Mouse (Mus musculus) cerebellum, adult 9-11 months (tissue): ENCODE measurements around the gene Fndc3a.
A peak's percentile ranks its signal among the peaks of the same experiment; 100 is the strongest.

Experiments used
- DNase-seq: peaks from one replicate; pipeline ENCODE4 v3.0.0; 2022

Gene Fndc3a

DNA sequence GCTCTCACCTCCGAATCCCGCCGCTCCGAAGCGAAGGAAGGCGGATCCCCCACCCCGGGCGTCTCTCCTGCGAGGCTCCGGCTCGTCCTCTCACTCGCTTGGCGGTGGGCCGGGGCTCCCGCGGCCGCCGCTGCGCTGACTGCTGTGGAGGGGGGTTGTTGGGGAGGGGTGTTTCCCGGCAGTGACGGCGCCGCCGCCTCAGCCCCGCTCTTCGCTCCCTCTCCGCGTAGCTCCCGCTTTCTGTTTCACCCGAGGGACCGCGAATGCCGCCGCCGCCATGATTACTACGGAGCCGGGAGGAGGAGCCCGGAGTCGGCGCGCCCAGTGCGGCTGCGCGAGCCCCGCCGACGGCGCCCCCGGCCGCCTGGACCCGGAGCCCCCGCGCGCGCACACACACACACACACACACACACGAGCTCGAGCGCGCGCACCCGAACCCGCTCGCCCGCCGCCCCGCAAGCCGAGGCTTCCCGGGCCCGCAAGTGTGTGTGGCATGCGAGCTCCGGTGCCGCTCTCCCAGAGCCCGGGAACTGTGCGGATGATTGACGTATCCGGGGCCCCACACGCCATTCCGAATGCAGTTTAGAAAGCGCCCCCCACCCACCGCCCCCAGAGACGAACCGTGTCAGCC lies at the start of gene Fndc3a:
TSS of gene Fndc3a (minus strand) at position 294 of the 631 bp plus-strand sequence.
- DNase-seq, result peak; percentile 78

DNA sequence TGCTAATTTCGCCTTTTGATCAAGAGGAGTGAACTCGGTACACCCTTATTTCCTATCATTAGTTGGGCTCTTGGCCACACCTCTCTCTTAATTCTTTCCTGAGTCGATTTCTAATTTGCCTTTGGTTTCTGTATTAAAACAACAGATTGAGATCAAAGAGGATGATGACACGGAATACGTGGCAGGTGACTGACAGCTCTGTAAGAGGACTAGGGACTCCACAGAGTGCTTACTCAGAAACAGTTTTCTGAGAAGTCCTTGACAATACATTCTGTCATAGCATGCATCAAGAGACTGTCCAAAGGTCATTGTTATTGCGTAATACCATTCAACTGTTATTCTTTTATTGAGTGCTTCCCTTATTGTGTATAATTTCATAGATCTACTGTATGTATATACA lies 43.1 kb upstream of the Fndc3a start:
- DNase-seq, result no peak

DNA sequence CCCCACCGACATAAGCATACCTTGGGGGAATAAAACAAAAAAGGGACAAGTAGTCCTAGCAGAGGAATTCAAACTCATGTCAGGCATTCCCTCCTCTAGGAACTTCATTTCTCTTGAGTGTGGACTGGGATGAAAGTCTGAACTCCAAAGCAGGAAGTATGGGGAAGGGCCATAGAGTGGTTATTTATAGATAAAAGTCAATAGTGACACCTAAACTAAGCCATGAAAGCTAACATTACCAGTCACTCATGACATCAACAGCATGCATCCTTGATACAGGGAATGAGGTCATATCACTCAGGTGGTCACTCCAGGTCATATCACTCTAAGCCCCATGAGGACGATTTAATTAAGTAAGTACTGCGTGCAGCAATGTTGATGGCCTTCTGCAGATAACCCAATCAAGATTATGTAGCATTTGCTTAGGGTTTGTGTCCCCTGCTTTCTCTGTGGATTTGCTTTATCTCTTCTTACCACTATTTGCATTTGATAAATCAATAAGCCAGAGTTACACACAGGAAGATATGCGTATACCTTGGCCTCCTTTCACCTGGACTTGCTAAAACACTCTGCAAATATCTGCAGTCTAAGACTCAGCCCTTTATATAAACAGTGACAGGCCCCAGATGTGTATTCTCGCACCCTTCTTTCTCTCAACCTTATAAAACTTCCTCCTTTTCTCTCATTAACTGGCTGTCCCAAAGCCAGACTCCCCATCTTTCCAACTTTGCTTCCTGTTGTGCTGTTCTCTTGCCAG lies 40.8 kb upstream of the Fndc3a start:
- no peak for DNase-seq

DNA sequence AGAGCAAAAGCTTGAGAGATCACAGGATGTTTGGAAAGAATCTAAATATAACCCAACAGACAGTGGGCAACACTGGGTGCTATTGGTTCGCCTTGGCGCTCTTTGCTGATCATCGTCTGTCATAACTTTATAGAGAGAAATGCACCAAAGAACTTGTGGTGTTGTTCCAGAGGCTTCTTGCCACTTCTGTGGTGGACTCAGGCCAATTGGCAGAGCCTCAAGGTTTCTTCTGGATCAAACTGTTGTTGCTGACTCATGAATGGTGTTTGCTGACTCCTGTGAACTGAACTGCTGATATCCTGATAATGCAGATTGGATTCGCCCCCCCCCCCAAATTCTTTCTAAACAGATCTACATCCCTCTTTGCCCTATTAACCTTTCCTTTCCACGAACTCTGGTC lies 38.5 kb upstream of the Fndc3a start:
- DNase-seq, result no peak

DNA sequence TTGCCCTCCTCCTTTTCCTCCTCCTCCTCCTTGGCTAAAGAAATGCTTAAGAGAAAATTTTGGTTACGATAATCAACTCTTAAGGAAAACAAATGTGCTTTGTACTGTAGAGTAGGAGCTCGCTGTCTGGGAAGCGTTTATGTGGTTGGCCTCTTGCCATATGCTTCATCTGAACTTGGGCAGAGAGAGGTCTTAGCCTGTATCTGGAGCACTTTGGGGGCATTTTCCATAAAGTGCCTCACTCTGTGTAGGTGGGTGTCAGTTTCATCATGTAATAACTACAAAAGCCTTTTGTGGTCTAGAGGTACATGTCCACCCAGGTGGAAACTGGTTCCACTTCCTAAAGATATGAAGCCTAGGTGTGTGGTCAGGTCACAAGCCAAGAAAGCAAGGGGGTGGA lies 31.9 kb upstream of the Fndc3a start:
- no peak for DNase-seq

DNA sequence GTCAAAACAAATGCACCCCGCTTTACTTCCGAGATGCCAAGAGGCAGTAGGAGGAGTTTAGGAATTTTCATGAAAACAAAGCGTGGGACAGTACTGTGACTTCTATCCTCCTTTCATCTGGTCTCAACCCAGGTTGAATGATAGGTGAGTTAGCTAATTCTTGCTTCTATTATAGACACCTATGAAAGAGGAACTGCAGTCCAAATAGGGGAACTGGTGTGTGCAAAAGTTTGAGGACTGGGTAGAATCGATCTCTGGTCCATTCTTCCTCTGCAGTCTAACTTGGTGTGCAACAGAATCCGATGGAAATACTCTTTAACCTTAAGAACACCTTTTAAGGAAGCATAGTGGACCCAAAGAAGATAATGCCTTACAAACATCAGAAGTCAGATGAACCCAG lies 30.5 kb upstream of the Fndc3a start:
- no peak for DNase-seq

DNA sequence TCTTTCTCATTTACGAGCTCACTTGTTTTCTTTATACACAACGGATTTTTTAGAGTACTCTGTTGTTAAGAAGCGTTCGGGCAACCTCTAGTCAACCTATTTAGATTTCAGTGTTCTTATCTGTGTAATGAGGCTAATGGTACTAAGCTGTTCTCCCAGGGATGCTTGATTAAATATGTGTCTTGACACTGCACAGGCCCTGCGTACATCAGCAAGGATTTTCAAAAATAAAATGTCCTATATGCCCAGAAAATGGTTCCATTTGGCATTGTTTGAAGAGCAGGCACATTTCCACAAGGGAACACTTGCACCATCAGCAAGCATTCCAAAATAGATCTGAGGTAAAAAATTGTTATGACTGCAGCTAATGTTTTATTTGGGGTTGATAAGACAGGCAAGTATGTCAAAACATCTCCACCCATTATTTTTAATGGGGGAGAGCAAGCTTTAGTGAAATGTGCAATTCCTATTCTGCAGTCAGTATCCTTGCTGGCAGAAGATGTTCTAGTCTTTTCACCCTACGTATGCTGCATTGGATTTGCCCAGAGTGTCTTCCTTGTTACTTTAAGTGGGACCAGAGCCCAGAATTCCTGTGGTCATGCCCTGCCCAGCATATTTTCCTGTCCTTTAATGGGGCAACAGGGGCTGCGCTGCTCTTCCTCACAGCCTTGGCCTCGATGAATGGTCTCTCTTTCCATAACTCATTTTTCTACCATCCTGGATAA lies 29.8 kb upstream of the Fndc3a start:
- DNase-seq, result no peak

DNA sequence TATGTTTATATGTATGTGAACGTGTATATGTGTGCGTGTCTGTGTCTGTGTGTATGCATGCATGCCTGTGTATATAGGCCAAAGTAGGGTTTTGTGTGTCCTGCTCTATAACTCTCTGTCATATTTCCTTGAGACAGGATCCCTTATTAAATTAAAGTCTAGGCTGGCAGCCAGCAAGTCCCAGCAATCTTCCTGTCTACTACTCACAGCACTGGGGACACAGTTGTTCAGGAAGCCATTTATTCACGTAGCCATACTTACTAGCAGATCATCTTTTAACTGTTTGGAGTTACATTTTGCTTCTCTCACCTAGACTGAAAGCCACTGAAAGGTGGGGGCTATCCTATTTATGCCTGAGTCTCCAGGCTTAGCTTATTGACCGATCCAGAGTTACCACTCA lies 29.0 kb upstream of the Fndc3a start:
- DNase-seq, result no peak

DNA sequence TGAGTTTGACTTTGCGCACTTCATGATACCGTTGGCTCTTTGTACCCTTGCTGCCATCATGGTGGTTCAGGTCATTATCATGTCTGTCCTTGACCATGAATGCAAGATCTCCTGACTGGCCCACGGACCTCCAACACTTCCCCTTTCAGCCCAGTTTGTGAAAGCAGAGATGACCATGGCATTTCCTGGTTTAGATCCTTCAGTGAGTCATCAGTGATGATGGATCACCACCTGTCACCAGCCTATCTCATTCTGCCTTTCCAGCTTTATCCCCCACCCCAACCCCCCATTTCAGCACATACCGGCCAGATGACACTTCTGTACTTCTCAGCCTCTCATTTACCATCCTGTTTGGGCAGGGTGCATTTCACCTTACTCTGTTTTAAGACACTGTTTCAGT lies 28.4 kb upstream of the Fndc3a start:
- DNase-seq, result no peak

DNA sequence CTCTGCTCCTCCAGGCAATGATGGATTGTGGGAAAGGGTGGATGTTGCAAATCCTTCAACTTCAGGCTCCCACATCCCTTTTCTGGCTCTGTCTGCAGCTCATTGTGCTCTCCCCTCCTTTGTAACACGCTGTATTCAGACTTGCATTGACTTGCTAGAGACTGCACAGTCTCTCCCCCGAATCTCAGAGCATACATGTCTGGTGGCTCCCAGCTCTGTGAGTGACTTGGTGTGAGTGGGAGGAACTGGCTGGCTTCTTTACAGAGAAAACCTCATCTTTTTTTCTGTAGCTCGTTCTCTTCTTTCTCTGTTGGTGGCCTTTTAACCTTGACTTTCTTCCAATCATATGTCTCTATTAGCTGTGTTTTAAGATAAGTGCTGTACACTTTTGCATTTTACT lies 16.1 kb upstream of the Fndc3a start:
- DNase-seq, result no peak

DNA sequence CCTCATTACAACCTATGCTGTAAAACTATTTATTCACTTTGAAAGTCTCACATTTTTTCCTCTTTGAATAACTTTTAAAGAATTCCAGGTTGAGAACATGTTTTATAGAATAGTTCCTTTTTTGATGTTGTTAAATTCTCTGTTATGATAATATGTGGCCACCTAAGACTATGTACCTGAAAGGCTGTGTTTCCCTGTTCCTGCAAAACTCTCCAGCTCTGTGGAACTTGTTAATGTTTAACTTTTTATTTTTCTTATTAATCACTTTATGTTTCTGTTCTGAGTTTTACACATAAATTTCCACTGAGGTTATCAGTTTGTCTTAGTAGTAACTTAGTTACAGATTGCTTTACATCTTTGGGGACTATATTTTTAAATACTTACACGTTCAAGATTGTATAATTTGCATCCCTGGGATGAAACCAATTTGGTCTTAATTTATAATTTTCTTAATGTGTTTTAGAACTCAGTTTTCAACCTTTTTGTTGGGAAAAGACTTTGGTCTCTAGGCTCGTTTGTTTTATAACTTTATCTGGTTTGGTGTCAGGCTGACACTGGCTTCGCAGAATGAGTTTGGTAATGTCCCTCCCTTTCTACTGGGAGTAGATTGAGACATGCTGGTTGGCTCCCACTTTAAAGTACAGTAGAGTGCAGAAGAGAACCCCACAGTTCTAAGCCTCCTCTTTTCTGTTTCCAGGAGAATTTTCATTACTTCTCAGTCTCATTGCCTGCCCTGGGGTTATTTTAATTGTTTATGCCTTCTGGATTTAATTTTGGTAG lies 12.7 kb upstream of the Fndc3a start:
- DNase-seq, result no peak

DNA sequence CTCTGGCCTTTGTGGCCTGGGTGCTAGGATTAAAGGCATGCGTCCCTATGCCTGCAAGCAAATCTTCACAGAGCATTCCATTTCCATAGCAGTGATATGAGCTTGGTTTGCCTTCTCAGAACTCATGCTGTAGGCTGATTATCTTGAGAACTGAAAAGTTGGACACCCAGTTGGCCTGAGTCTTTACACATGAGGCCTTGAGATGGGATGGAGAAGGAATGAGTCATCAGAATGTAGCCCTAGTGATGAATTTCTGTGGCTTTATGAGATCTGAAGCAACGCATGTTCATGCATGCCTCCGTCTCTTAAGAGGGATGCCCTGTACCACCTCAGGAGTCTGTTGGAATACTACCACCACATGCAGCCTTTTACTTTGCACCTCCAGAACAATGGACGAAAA lies 6.4 kb upstream of the Fndc3a start:
- DNase-seq, result no peak

DNA sequence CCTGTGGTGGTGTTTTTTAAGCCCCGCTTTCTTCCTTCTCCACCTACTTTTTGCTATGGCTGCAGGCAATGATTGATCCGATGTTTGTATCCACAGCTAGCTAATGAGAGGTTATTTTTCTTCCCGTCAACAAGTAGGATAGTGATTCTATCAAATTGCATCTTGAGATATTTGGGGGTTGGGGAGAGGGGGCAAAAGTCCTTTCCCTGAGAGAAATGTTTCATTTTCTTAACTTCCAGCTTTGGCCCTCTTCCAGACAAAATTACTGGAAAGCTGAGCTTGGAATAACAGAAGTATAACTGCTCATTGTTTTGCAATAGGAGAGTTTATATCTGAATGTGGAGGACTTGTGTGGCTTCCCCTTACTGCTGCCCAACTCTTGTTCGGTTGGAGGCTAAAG lies 1.3 kb upstream of the Fndc3a start:
- DNase-seq, result no peak

DNA sequence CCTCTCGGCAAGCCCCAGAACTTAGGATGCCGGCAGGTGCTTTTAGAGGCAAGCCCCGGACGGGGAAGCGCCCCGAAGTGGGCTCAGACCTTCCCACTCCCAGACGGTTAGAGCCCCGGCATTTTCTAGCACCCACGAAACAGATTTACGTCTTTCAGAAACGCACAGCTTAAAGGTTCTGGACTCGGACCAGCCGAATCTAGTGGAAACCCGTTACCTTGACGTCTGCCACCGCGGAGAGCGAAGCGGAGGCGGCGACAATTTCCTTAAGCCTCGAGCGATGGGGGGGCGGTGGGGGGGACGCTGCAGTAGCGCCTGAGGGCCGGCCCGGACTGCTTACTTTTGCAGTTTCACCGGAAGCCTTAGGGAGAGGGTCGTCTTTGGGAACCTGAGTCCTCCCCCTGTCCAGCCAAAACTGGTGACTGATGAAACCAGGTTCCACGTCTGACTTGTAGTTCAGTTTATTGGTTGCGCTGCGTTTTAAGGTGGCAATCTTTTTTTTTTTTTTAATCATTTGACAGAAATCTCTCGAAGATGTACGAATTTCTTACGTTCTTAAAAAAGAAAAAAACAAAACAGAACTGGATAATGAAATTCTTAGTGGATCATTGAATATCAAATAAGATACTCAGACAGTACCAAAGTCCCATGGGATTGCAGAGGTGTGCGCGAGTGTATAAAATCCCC lies 681 bp upstream of the Fndc3a start:
- DNase-seq, result no peak

DNA sequence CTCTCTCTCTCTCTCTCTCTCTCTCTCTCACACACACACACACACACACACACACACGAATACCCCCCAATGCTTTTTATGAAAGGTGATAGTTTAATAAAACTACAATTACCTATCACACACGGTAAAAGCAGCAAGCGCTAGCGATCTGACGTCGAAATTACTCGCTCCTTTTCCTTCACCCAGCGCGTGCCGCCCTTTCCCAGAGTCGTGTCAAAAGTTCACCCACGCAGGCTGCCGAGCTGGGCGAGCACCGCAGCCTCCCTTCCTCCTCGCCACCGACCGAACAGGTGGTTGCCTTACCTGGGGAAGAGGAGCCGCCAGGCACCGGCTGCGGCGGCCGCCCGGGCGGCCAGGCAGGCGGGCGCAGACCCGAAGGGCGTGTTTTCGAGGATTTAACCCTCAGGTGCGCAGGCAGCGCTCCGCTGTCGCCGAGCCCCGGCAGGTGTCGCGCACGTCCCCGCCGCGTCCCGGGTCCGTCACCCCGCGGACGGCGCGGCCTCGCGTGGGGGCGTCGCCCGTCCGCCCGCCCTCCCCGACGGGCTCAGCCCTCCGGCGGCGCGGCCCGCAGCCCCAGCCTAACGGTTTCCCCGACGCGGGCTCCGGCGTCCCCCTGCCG lies 603 bp downstream of the Fndc3a start:
- no peak for DNase-seq

DNA sequence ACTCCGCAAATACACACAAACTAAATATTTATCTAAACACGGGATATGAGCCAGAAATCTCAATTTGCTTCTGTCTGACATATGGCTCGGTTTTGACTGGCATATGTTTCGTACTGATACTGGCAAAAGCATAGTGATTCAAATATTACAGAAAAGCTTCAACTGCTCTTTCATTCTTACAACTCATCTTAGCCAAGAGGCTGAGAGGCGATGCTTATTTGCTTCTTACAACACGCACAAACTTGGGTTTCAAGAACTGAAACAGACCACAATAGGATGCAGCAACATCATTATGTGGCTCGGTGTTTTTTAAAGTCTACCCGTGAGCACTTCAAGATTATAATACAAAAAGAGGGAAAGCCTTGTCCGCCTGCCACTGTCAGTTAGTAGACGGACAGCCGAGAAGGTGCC lies 1.2 kb downstream of the Fndc3a start:
- DNase-seq, result peak; percentile 30

DNA sequence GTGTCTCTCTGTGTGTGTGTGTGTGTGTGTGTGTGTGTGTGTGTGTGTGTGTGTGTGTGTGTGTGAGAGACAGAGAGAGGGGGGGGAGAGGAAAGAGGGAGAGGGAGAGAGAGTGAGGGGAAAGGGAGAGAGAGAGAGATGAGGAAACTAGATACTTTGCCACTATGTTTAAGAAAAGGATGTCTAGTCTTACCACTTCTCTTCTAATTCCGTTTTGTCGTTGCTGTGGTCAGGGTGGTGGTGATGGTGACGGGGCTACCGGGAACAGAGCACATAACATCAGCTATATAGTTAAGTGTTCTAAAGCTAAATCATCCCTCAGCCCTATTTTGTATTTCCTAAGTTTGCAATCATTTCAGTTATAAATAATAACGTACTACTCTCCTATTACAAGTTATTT lies 9.7 kb downstream of the Fndc3a start:
- no peak for DNase-seq

DNA sequence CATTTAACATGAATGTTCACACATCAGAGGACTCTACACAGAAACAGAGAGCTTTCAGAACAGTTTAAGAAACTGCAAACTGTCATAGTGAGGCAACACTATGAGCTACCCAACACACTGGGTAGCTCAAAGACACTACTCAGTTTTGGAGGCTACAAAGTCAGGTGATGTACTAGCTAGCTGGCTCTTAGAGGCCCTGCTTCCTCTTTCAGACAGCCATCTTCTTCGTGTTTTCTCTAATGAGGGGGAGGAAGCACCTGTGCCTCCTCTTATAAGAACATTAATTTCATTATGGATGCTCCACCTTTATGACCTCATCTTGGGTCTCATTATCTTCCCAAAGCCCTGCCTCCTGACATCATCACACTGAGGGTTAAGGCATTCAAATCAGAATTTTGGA lies 18.4 kb downstream of the Fndc3a start:
- no peak for DNase-seq

DNA sequence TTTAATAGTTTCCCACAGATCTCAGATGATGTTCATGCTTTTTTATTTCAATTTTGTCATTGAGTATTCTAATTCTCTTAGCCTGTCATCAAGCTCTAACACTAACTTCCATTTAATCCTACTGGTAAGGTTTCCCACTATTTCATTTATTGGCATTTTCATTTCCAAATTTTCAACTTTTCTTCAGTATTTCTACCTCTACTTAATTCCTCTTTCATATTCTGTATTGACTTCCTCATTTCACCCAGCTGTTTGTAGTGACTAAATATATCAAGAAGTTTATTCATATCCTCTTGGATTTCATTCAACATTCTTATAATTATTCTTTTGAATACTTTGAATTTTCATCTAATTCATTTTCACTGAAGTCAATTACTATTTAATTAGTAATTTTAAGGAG lies 20.3 kb downstream of the Fndc3a start:
- no peak for DNase-seq

DNA sequence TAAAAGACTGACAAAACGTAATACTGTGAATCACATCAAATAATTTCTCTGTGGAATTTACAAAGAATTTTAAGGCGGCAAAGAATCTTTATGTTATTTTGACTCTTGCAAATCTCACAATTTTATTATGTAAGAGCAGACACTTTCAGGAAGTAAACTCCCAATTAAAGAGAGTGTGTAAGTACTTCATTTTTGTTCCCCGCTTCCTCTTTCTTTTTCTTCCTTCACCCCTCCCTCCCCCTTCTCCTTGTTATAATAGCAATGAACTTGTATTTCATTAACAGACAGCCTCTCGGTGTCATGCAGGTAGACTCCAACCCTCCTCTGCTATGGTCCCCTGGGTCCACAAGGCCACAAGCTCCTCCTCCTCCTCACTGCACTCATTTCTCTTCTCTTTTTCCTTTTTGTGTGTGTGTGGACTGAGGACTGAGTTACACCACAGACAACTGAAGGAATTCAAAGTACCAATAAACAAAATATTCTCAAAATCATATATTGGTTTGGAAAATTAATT lies 24.9 kb downstream of the Fndc3a start:
- no peak for DNase-seq

DNA sequence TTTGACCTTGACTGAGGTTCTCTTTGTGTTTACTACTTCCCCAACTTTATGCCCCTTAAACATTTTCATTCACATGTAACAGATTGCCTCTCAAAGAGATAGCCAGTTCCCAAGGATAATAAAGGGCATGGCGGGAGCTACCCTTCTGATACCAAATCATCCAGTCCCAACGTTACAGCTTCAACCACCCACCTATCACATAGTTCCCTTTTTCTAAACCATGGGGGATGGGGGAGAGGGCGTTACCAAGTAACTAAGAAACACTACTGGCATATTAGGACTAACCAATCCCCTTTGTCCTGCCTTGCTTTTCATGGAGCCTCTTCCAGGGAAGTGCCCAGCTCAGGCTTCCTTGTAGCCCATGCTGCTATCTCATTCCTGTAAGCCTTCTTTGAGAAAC lies 32.6 kb downstream of the Fndc3a start:
- DNase-seq, result no peak

DNA sequence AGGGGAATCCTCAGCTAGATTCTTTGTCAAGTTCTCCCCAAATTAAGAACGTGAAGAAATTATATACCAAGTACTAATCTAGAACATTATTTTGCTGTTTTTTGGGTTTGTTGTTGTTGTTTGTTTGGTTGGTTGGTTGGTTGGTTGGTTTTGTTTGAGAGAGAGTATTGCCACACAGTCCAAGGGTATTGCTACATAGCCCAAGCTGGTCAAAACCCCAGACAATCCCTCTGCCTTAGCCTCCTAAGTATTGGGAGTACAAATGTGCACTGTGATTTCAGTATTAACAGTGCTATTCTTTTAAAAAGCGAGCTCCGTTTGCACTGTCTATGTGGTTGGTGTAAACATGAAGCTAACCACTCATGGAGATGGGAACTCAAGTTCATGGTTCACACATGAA lies 37.9 kb downstream of the Fndc3a start:
- DNase-seq, result no peak
